Mouse (Mus musculus): ENCODE data around the gene Vmn1r50.
"Not testable (repeated sequence)": the region's sequence is repeated elsewhere in the genome, so short reads cannot be mapped to it uniquely, and the experiment has no call there.

Gene Vmn1r50

DNA sequence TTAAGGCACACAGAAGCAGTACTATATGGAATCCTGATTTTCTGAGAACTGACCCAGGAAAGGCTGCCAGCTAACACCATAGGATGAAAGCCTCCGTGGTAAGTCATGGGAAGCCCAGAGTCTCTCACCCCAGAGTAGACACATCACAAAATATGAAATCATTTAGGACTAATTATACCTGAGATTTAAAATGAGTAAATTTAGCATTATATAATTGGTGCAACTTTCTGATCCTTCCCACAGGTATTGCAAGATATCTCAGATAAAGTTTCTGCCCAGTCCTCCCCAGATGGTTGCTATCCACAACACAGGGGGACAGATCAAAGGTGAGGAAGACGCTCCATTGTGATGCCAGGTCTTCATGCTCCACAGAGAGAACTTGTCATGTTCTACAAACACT lies at the start of gene Vmn1r50:
Gene Vmn1r50 (plus strand): TSS at position 301 of the 400 bp plus-strand sequence.
- no peak for DNase-seq (ENCODE audit: low read depth, low spot score)

DNA sequence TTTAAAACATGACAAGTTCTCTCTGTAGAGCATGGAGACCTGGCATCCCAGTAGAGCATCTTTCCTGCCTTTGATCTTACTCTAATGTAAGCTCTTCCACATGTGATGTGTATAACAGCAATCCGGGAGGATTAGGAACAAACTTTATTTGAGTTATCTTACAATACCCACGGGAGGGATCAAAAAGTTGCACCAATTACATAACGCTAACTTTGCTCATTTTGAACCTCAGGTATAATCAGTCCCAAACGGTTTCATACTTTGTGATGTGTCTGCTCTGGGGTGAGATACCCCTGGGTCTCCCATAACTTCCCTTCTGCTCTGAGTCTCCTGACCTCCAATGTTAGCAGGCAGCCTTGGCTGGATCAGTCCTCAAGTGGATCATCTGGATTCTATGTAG lies 22.8 kb upstream of the Vmn1r50 start, which contains the start of gene Vmn1r49:
Gene Vmn1r49 (minus strand): TSS at position 101 of the 400 bp plus-strand sequence.
- no peak for DNase-seq (ENCODE audit: low read depth, low spot score)

DNA sequence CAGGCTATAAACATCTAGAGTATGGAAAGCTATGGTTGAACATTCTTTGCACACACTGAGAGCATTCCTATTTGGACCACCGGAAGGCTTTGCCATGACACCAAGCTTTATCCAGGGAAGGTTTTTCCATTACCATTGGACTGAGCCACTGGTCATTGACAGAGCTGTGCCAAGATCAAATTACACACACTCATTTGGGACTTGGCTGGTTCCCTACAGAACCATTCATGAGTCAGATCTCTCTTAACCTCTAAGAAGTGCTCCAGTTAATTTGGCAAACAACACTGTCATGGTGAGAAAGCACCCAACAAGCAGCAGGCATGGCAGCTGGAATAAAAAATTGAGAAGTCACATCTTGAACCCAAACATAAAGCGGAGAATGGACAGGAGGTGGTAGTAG lies 664 bp upstream of the Vmn1r50 start:
- no peak for DNase-seq (ENCODE audit: low read depth, low spot score)

DNA sequence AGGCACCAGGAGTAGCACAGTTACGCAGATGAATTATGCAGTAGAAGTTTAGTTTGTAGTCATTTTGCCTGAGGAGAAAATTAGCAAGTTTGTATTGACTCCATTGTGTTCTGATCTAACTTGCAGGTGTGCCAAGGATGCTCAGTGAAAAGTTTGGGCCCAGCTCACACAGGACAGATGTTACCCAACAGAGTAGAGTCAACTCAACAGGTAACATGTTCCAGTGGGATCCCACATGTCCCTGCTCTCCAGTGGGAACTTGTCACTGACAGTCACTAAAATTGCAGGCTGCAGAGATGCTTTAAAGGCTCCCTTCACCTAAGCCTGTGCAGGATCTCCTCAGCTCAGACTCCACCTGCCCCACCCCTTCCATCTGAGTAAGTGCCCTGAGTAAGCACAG lies 21.1 kb downstream of the Vmn1r50 start, which contains the start of gene Vmn1r51:
Gene Vmn1r51 (plus strand): TSS at position 301 of the 400 bp plus-strand sequence.
- DNase-seq (ENCODE audit: low read depth, low spot score): not testable (repeated sequence)

Measured in retina, adult 2 months (tissue).